11 mouse cellular contexts compared by ENCODE assay signal in genomic region chr4:86897411-86897810, GRCm38 (mm10). TPM values are rescaled to one million over a fixed set of nuclear protein-coding genes. Genes with fewer than 3 reads are reported as not detected.
DNase-seq lines count a peak whose midpoint lies in the region; ATAC-seq and TF ChIP-seq lines count a peak whose summit lies in the region.
"Had no signal": no experiment of that assay in that cellular context is flagged by ENCODE, and none has a peak within 500 bp of the region (broad histone marks: within the 10 kb centered on the region; RNA-seq: fewer than 3 reads in every experiment).

No protein-coding gene starts in this region.

- peak; percentile 98 for DNase-seq in heart, adult 11 months
- DNase-seq in heart, postnatal 10 days = no peak
- DNase-seq in adrenal gland, adult 8-10 months = peak; percentile 69
- DNase-seq in lung, embryonic 14.5 days = no peak
- DNase-seq in hindbrain, embryonic 10.5 days (ENCODE audit: low spot score) = no peak
- DNase-seq in c-Kit-positive CD71-positive TER-119-positive erythroid progenitor cells, embryonic 14.5 days (ENCODE audit: low spot score) = no peak
- DNase-seq: B cell, adult 2 months had no signal

- no peak for TF ChIP-seq CTCF in lung, embryonic 14.5 days (IDR thresholded peaks at IDR 0.05; ENCODE audit: low read depth)

- ATAC-seq in heart, embryonic 15.5 days (replicated peaks; ENCODE audit: insufficient number of reproducible peaks, insufficient read depth, low FRiP score, low read depth) = no peak
- peak; percentile 14; the same call in 1 of the 2 replicates for ATAC-seq in lung, embryonic 14.5 days (ENCODE audit: insufficient read depth)
- no peak for ATAC-seq in intestine, embryonic 15.5 days

- H3K27me3 ChIP-seq in heart, embryonic 15.5 days = no peaks in the 10 kb centered on the region
- no peaks in the 10 kb centered on the region for H3K27me3 ChIP-seq in lung, embryonic 14.5 days (ENCODE audit: insufficient read depth, low read length)
- H3K27me3 ChIP-seq in intestine, embryonic 15.5 days (replicated peaks) = no peaks in the 10 kb centered on the region
- no peaks in the 10 kb centered on the region for H3K27me3 ChIP-seq in hindbrain, embryonic 10.5 days (ENCODE audit: insufficient read depth, poor library complexity, severe bottlenecking)
- H3K27me3 ChIP-seq: neural tube, embryonic 12.5 days had no signal

- H3K9me3 ChIP-seq in heart, embryonic 15.5 days (replicated peaks) = no peaks in the 10 kb centered on the region
- H3K9me3 ChIP-seq in lung, embryonic 14.5 days (ENCODE audit: low read depth, low read length) = no peaks in the 10 kb centered on the region
- H3K9me3 ChIP-seq in intestine, embryonic 15.5 days = no peaks in the 10 kb centered on the region
- H3K9me3 ChIP-seq in hindbrain, embryonic 10.5 days = no peaks in the 10 kb centered on the region
- H3K9me3 ChIP-seq: megakaryocyte, embryonic 14.5 days; neural tube, embryonic 12.5 days had no signal

- no peaks in the 10 kb centered on the region for H3K36me3 ChIP-seq in heart, embryonic 15.5 days
- no peaks in the 10 kb centered on the region for H3K36me3 ChIP-seq in lung, embryonic 14.5 days (ENCODE audit: insufficient read depth)
- H3K36me3 ChIP-seq in intestine, embryonic 15.5 days = no peaks in the 10 kb centered on the region
- H3K36me3 ChIP-seq in hindbrain, embryonic 10.5 days = no peaks in the 10 kb centered on the region
- H3K36me3 ChIP-seq: neural tube, embryonic 12.5 days had no signal

- no peak overlapping the region for H3K4me2 ChIP-seq in heart, embryonic 15.5 days
- H3K4me2 ChIP-seq in lung, embryonic 14.5 days = no peak overlapping the region
- no peak overlapping the region for H3K4me2 ChIP-seq in intestine, embryonic 15.5 days (replicated peaks)
- H3K4me2 ChIP-seq: neural tube, embryonic 12.5 days had no signal

- H3K4me3 ChIP-seq in heart, embryonic 15.5 days = no peak overlapping the region
- no peak overlapping the region for H3K4me3 ChIP-seq in lung, embryonic 14.5 days (ENCODE audit: low read depth, low read length)
- no peak overlapping the region for H3K4me3 ChIP-seq in intestine, embryonic 15.5 days (replicated peaks)
- no peak overlapping the region for H3K4me3 ChIP-seq in hindbrain, embryonic 10.5 days
- H3K4me3 ChIP-seq: megakaryocyte, embryonic 14.5 days; neural tube, embryonic 12.5 days had no signal

- H3K27ac ChIP-seq in heart, embryonic 15.5 days = peak overlapping the region; percentile 20; the same call in 1 of the 2 replicates
- no peak overlapping the region for H3K27ac ChIP-seq in lung, embryonic 14.5 days (ENCODE audit: low read depth)
- H3K27ac ChIP-seq in intestine, embryonic 15.5 days = no peak overlapping the region
- H3K27ac ChIP-seq in hindbrain, embryonic 10.5 days = no peak overlapping the region
- H3K27ac ChIP-seq: neural tube, embryonic 12.5 days had no signal

- intact Hi-C loops in heart, postnatal 10 days (cut with DNase I) = no loop called here

- H3K9ac ChIP-seq in heart, embryonic 15.5 days = no peak overlapping the region
- H3K9ac ChIP-seq in lung, embryonic 14.5 days = no peak overlapping the region
- no peak overlapping the region for H3K9ac ChIP-seq in intestine, embryonic 15.5 days
- H3K9ac ChIP-seq: neural tube, embryonic 12.5 days had no signal

- peaks cover 2% of the 10 kb centered on the region; the same call in 1 of the 2 replicates for H3K4me1 ChIP-seq in heart, embryonic 15.5 days (replicated peaks)
- H3K4me1 ChIP-seq in lung, embryonic 14.5 days (ENCODE audit: insufficient read depth) = no peaks in the 10 kb centered on the region
- no peaks in the 10 kb centered on the region for H3K4me1 ChIP-seq in intestine, embryonic 15.5 days (replicated peaks)
- H3K4me1 ChIP-seq in hindbrain, embryonic 10.5 days (replicated peaks) = 0 out of 2 replicates have a peak, but pooled peaks cover 2% of the 10 kb centered on the region
- H3K4me1 ChIP-seq: neural tube, embryonic 12.5 days had no signal

- 59% methylated on average over 7 of the region's 7 CpGs for WGBS in heart, embryonic 15.5 days
- WGBS in lung, embryonic 14.5 days = 53% methylated on average over 7 of the region's 7 CpGs
- WGBS in intestine, embryonic 15.5 days = 66% methylated on average over 7 of the region's 7 CpGs
- 82% methylated on average over 7 of the region's 7 CpGs for WGBS in hindbrain, embryonic 10.5 days

RNA-seq across cellular contexts. Expression of gene Acer2, which starts 23.2 kb away (rescaled TPM):
- 10 to 100 TPM; 14.1 to 23.5 TPM for total RNA-seq in heart, postnatal 10 days (2021)
- 10 to 100 TPM; 12.0 to 18.3 (median 16.9) TPM for total RNA-seq in adrenal gland, adult 8-10 months (2022)
- 28.6 and 30.4 TPM in 2 replicates for polyA plus RNA-seq in heart, embryonic 15.5 days (2015; fragmentation: Nextera tagmentation; extraction: Ambion mirVana)
- polyA plus RNA-seq in lung, embryonic 14.5 days (2014; fragmentation: Nextera tagmentation; extraction: Ambion mirVana) = 28.2 and 32.3 TPM in 2 replicates
- polyA plus RNA-seq in intestine, embryonic 15.5 days (2015; fragmentation: Nextera tagmentation; extraction: Ambion mirVana) = 23.1 and 26.5 TPM in 2 replicates
- polyA plus RNA-seq in hindbrain, embryonic 10.5 days (2016; fragmentation: Nextera tagmentation; extraction: Ambion mirVana) = 9.4 and 11.3 TPM in 2 replicates

RNA-seq across cellular contexts. Expression of gene Rps6, which starts 40.2 kb away (rescaled TPM):
- 100 to 1,000 TPM; 592 to 638 TPM for total RNA-seq in heart, postnatal 10 days (2021)
- 100 to 1,000 TPM; 758 to 849 (median 847) TPM for total RNA-seq in adrenal gland, adult 8-10 months (2022)
- polyA plus RNA-seq in heart, embryonic 15.5 days (2015; fragmentation: Nextera tagmentation; extraction: Ambion mirVana) = 405 and 410 TPM in 2 replicates
- polyA plus RNA-seq in lung, embryonic 14.5 days (2014; fragmentation: Nextera tagmentation; extraction: Ambion mirVana) = 874 and 878 TPM in 2 replicates
- 690 and 791 TPM in 2 replicates for polyA plus RNA-seq in intestine, embryonic 15.5 days (2015; fragmentation: Nextera tagmentation; extraction: Ambion mirVana)
- polyA plus RNA-seq in hindbrain, embryonic 10.5 days (2016; fragmentation: Nextera tagmentation; extraction: Ambion mirVana) = 569 and 645 TPM in 2 replicates

Comparison
In these comparisons a context has a peak if more than half of its experiments do, and no peak if none do; other contexts are left out.
1. DNase-seq: peak in heart, adult 11 months (single experiment) and adrenal gland, adult 8-10 months (single experiment); none in heart, postnatal 10 days (0 of 2), lung, embryonic 14.5 days (single experiment), hindbrain, embryonic 10.5 days (single experiment) and c-Kit-positive CD71-positive TER-119-positive erythroid progenitor cells, embryonic 14.5 days (single experiment).